Mouse (Mus musculus): Measurements from ENCODE around the gene Fam19a3. TPM values are rescaled to one million over a fixed set of nuclear protein-coding genes. Genes with fewer than 3 reads are reported as not detected.

Fam19a3 gene
- polyA plus RNA-seq, 1 experiment from 2014 or later = 1.3 TPM

Other genes with a start within 250 kb of the Fam19a3 start
- 89.3 and 89.4 TPM in 2 replicates for gene Slc16a1, start 143.2 kb downstream of the Fam19a3 start, polyA plus RNA-seq (2016; fragmentation: Nextera tagmentation; extraction: Ambion mirVana)
- gene Ppm1j, start 784 bp downstream of the Fam19a3 start, polyA plus RNA-seq (2016; fragmentation: Nextera tagmentation; extraction: Ambion mirVana) = 39.2 and 39.3 TPM in 2 replicates
- 260 and 269 TPM in 2 replicates for gene Rhoc, start 6.5 kb upstream of the Fam19a3 start, polyA plus RNA-seq (2016; fragmentation: Nextera tagmentation; extraction: Ambion mirVana)
- gene Mov10, start 36.7 kb upstream of the Fam19a3 start, polyA plus RNA-seq (2016; fragmentation: Nextera tagmentation; extraction: Ambion mirVana) = 43.4 and 45.0 TPM in 2 replicates
- gene St7l, start 82.2 kb upstream of the Fam19a3 start, polyA plus RNA-seq (2016; fragmentation: Nextera tagmentation; extraction: Ambion mirVana) = 26.0 and 30.9 TPM in 2 replicates
- 187 and 188 TPM in 2 replicates for gene Capza1, start 82.7 kb upstream of the Fam19a3 start, polyA plus RNA-seq (2016; fragmentation: Nextera tagmentation; extraction: Ambion mirVana)
- gene Wnt2b, start 180.1 kb upstream of the Fam19a3 start, polyA plus RNA-seq (2016; fragmentation: Nextera tagmentation; extraction: Ambion mirVana) = 1.3 and 1.4 TPM in 2 replicates